Mouse (Mus musculus): Measurements from ENCODE around the gene Shbg. TPM values are rescaled to one million over a fixed set of nuclear protein-coding genes. Genes with fewer than 3 reads are reported as not detected.
"Not testable (repeated sequence)": the region's sequence is repeated elsewhere in the genome, so short reads cannot be mapped to it uniquely, and the experiment has no call there.

Shbg gene
- polyA plus RNA-seq, 1 experiment, result 0.42 TPM

- WGBS, result 44% methylated on average over 1 of the region's 1 CpGs
- no peak overlapping the region for H3K27ac ChIP-seq (ENCODE audit: insufficient read depth, low read depth, low read length)
- no peak for TF ChIP-seq POLR2A (IDR thresholded peaks at IDR 0.05; ENCODE audit: low read depth, low read length)
- TF ChIP-seq CTCF (conservative IDR thresholded peaks at IDR 0.05; ENCODE audit: insufficient read depth, insufficient read length, low read depth, low read length), result peak; percentile 16; the same call in 1 of the 2 replicates
Measured at GRCm38 (mm10) chr11:69629802-69630201, 12.1 kb upstream of the Shbg start.

GRCm38 (mm10) chr11:69628286-69628685 lies 10.6 kb upstream of the Shbg start:
- no peaks in the 10 kb centered on the region for H3K36me3 ChIP-seq (ENCODE audit: control insufficient read depth, insufficient read depth, low read length)
- H3K4me3 ChIP-seq (ENCODE audit: insufficient read depth, low read depth, low read length), result no peak overlapping the region
- H3K27ac ChIP-seq (ENCODE audit: insufficient read depth, low read depth, low read length), result no peak overlapping the region
- peak; percentile 87 for DNase-seq
- no peaks in the 10 kb centered on the region for H3K27me3 ChIP-seq (replicated peaks; ENCODE audit: control insufficient read depth, insufficient read depth, low read length)
- TF ChIP-seq CTCF (conservative IDR thresholded peaks at IDR 0.05; ENCODE audit: insufficient read depth, insufficient read length, low read depth, low read length) (peak; percentile 99), POLR2A (IDR thresholded peaks at IDR 0.05; ENCODE audit: low read depth, low read length) (no peak)
- 38% methylated on average over 6 of the region's 6 CpGs for WGBS
- no peaks in the 10 kb centered on the region for H3K4me1 ChIP-seq (ENCODE audit: control insufficient read depth, insufficient read depth, low read length)

More at GRCm38 (mm10) chr11:69629802-69630201, 12.1 kb upstream of the Shbg start:
- DNase-seq, result peak; percentile 38
- Histone ChIP-seq H3K4me1 (ENCODE audit: control insufficient read depth, insufficient read depth, low read length) (peaks cover 3% of the 10 kb centered on the region; the same call in 1 of the 2 replicates), H3K4me3 (ENCODE audit: insufficient read depth, low read depth, low read length) (no peak overlapping the region), H3K27me3 (replicated peaks; ENCODE audit: control insufficient read depth, insufficient read depth, low read length) (no peaks in the 10 kb centered on the region), H3K36me3 (ENCODE audit: control insufficient read depth, insufficient read depth, low read length) (no peaks in the 10 kb centered on the region)

- H3K27ac ChIP-seq (ENCODE audit: insufficient read depth, low read depth, low read length); H3K27me3 ChIP-seq (replicated peaks; ENCODE audit: control insufficient read depth, insufficient read depth, low read length); H3K36me3 ChIP-seq (ENCODE audit: control insufficient read depth, insufficient read depth, low read length); H3K4me3 ChIP-seq (ENCODE audit: insufficient read depth, low read depth, low read length); H3K4me1 ChIP-seq (ENCODE audit: control insufficient read depth, insufficient read depth, low read length); DNase-seq: not testable (repeated sequence)
- WGBS, result 84% methylated on average over 2 of the region's 2 CpGs
Measured at GRCm38 (mm10) chr11:69624339-69624738, 6.6 kb upstream of the Shbg start.

DNA sequence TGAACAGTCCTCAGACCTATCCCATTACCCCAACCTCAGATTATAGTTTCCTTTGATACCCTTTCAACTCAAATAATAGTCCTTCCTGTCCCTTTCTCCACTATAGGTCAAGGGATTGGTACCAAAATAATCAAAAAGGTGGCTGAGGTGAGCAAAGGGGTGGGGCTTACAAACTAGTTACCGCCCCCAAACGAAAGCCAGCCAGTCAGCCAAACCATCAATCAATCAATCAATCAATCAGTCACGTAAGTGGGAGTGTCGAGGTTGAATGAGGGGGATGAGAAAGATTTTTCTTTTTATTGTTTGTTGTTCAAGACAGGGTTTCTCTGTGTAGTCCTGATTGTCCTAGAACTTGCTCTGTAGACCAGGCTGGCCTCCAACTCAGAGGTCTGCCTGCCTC lies 5.3 kb upstream of the Shbg start:
- Histone ChIP-seq H3K4me1 (ENCODE audit: control insufficient read depth, insufficient read depth, low read length) (no peaks in the 10 kb centered on the region; the same call in 1 of the 2 replicates), H3K27me3 (replicated peaks; ENCODE audit: control insufficient read depth, insufficient read depth, low read length) (no peaks in the 10 kb centered on the region), H3K36me3 (ENCODE audit: control insufficient read depth, insufficient read depth, low read length) (no peaks in the 10 kb centered on the region), H3K4me3 (ENCODE audit: insufficient read depth, low read depth, low read length) (no peak overlapping the region), H3K27ac (ENCODE audit: insufficient read depth, low read depth, low read length) (no peak overlapping the region)
- WGBS, result 78% methylated on average over 4 of the region's 4 CpGs
- no peak for DNase-seq
- TF ChIP-seq CTCF (conservative IDR thresholded peaks at IDR 0.05; ENCODE audit: insufficient read depth, insufficient read length, low read depth, low read length) (no peak), POLR2A (IDR thresholded peaks at IDR 0.05; ENCODE audit: low read depth, low read length) (no peak)

- WGBS, result 16% methylated on average over 6 of the region's 6 CpGs
- no peak for TF ChIP-seq CTCF (conservative IDR thresholded peaks at IDR 0.05; ENCODE audit: insufficient read depth, insufficient read length, low read depth, low read length)
- TF ChIP-seq POLR2A (IDR thresholded peaks at IDR 0.05; ENCODE audit: low read depth, low read length), result no peak
- H3K27ac ChIP-seq (ENCODE audit: insufficient read depth, low read depth, low read length), result no peak overlapping the region
- peak; percentile 27 for DNase-seq
- H3K27me3 ChIP-seq (replicated peaks; ENCODE audit: control insufficient read depth, insufficient read depth, low read length), result no peaks in the 10 kb centered on the region
- H3K4me1 ChIP-seq (ENCODE audit: control insufficient read depth, insufficient read depth, low read length), result no peaks in the 10 kb centered on the region; the same call in 1 of the 2 replicates
- H3K4me3 ChIP-seq (ENCODE audit: insufficient read depth, low read depth, low read length), result peak overlapping the region; percentile 56
- no peaks in the 10 kb centered on the region for H3K36me3 ChIP-seq (ENCODE audit: control insufficient read depth, insufficient read depth, low read length)
Measured at GRCm38 (mm10) chr11:69622406-69622805, 4.7 kb upstream of the Shbg start.

- H3K4me1 ChIP-seq (ENCODE audit: control insufficient read depth, insufficient read depth, low read length), result no peaks in the 10 kb centered on the region; the same call in 1 of the 2 replicates
- H3K27ac ChIP-seq (ENCODE audit: insufficient read depth, low read depth, low read length), result peak within 1 kb of the TSS; percentile 37
- H3K36me3 ChIP-seq (ENCODE audit: control insufficient read depth, insufficient read depth, low read length), result no peaks in the 10 kb centered on the region
- peak; percentile 73 for DNase-seq
- peak within 1 kb of the TSS; percentile 56 for H3K4me3 ChIP-seq (ENCODE audit: insufficient read depth, low read depth, low read length)
- TF ChIP-seq CTCF (conservative IDR thresholded peaks at IDR 0.05; ENCODE audit: insufficient read depth, insufficient read length, low read depth, low read length) (no peak), POLR2A (IDR thresholded peaks at IDR 0.05; ENCODE audit: low read depth, low read length) (no peak)
- no peaks in the 10 kb centered on the region for H3K27me3 ChIP-seq (replicated peaks; ENCODE audit: control insufficient read depth, insufficient read depth, low read length)
- WGBS, result under 1% methylated on average over 20 of the region's 20 CpGs
Measured at GRCm38 (mm10) chr11:69621571-69622268, 4.0 kb upstream of the Shbg start, which contains the start of gene Sat2. Gene Sat2, plus strand, starts transcription at chr11:69622024.

DNA sequence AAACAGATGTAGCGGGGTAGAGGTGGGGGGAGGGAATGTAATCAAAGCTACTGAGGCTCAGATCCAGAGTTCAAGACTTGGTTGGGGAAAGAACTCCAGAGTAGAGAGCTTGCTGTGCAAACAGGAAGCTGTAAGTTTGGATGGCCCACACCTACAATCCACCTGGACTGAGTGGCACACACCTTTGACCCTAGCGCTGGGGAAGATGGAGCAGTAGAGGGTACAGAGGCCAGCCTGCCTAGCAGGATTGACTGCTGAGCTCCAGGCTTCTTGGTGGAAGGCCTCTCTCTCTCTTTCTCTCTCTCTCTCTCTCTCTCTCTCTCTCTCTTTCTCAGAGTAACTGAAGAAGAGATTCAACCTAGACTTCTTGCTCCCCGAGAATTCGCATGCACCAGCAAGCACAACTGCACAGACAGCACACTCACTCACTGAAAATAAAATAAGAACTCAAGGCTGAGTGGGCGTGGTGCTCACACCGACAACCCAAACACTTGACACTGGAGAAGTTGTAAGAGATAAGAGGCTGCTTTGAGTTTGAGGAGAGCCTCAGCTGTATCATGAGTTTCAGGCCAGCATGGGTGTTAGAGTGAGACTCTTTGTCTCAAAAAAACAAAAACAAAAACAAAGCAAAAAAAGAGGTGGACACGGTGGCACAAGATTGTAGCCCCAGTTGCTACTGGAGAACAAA lies 2.8 kb upstream of the Shbg start:
- no peak overlapping the region for H3K27ac ChIP-seq (ENCODE audit: insufficient read depth, low read depth, low read length)
- TF ChIP-seq POLR2A (IDR thresholded peaks at IDR 0.05; ENCODE audit: low read depth, low read length) (no peak), CTCF (conservative IDR thresholded peaks at IDR 0.05; ENCODE audit: insufficient read depth, insufficient read length, low read depth, low read length) (no peak)
- WGBS, result 81% methylated on average over 7 of the region's 7 CpGs
- no peaks in the 10 kb centered on the region; the same call in 1 of the 2 replicates for H3K4me1 ChIP-seq (ENCODE audit: control insufficient read depth, insufficient read depth, low read length)
- no peaks in the 10 kb centered on the region for H3K27me3 ChIP-seq (replicated peaks; ENCODE audit: control insufficient read depth, insufficient read depth, low read length)
- DNase-seq, result no peak
- no peaks in the 10 kb centered on the region for H3K36me3 ChIP-seq (ENCODE audit: control insufficient read depth, insufficient read depth, low read length)
- H3K4me3 ChIP-seq (ENCODE audit: insufficient read depth, low read depth, low read length), result no peak overlapping the region
